Mouse (Mus musculus) right cerebral cortex, postnatal 25 days (tissue): ENCODE results near the gene Upk3a.

Experiments used
- DNase-seq: peaks from one replicate; pipeline ENCODE4 v3.0.0; 2022

Upk3a gene

DNA sequence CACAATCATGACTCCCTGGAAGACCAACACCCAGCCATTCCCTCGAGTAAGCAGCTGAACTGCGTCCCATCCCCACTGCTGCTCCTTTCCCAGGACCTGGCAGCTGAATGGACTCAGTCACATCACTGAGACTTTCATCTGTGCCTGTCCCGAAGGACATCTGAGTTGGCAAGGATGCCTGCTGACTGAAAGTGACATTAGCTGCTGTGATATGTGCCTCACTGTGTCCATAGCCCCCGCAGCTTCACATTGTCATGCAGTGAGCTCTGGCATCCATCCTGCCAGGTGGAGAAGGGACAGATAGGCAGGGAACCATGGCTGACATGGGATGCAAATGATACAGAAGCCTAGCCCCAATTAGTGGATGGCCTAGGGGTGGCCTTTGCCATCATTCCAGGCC, 38.2 kb downstream of the Upk3a start:
- DNase-seq, result no peak

DNA sequence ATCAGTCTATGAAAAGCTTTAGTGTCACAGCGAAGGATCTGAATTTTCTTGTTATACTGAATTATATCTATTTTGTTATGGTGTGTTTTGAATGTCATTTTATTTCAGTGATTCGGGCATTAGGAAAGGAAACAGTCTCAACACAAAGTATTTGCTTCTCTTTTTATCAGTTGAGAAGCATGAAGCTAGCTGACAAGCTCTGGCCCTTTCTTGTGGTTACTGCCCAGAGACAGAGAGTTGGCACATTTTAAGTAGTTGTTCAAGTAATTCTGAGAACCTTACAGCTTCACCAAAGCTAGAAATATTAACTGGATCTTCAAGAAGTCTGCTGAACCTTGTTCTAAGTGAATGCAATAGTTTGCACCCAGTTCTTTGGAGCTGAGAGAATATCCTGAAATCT, 46.5 kb downstream of the Upk3a start:
- no peak for DNase-seq

DNA sequence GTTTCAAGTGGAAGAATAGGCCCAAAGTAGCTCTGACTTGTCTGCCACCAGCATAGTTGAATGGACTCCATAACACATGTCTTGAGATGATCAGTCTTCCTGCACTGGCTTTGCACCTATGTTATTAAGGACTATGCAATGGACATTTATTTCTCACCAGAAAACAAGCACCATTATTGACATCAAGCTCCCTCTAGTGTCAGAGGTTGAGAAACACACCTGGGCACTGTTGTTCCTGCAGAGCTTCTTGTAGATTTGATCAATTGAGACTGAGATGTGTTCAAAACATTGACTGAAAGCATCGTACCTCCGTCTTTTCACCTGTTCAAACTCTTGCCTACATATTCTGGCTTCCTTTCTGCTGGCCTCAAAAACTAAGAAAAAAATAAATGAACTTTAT, 53.6 kb downstream of the Upk3a start:
- no peak for DNase-seq
